Mouse (Mus musculus) embryonic fibroblast, embryonic 13.5 days (primary cell): ENCODE measurements around the gene Gng2.

ENCODE experiments used
- CTCF ChIP-seq: IDR thresholded peaks from 2 replicates; pipeline ENCODE4 v1.5.1; 2011; ENCODE audit warnings: mild to moderate bottlenecking, control low read depth, low read length, moderate library complexity, borderline replicate concordance; ENCODE audit not compliant: insufficient read depth
- POLR2A ChIP-seq: IDR thresholded peaks from 2 replicates; pipeline ENCODE4 v1.6.1; 2011; ENCODE audit warnings: low read depth, mild to moderate bottlenecking, control low read depth, low read length, moderate library complexity

DNA sequence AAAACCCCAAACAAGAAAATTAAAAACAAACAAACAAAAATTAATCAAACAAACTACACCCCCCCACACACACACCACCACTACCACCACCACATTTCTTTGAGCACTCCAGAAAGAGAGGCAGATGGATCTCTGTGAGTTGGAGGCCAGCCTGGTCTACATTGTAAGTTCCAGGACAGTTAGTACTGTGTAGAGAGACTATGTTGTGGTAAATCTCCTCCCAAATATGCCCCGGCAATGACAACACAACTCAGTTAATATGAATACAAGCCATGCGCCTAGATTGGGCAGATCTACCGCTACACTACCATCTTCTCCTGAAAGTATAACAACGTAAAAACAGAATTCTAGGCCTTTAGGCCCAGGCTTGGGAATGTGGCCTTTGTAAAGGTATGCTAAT, 117.1 kb downstream of the Gng2 start:
- TF ChIP-seq CTCF (no peak), POLR2A (no peak)
